Mouse (Mus musculus): ENCODE results near the gene Tbx15. TPM values are rescaled to one million over a fixed set of nuclear protein-coding genes. Genes with fewer than 3 reads are reported as not detected.

The Tbx15 gene
- total RNA-seq (2021): under 1 TPM; 0.44 to 0.81 TPM
- long read RNA-seq, experiment 1: 0 reads
- long read RNA-seq, experiment 2, partial matches to known transcripts: 0 of 1 reads
- long read RNA-seq, experiment 2, other reads (novel, unspliced or antisense): 0 of 1 reads

DNA sequence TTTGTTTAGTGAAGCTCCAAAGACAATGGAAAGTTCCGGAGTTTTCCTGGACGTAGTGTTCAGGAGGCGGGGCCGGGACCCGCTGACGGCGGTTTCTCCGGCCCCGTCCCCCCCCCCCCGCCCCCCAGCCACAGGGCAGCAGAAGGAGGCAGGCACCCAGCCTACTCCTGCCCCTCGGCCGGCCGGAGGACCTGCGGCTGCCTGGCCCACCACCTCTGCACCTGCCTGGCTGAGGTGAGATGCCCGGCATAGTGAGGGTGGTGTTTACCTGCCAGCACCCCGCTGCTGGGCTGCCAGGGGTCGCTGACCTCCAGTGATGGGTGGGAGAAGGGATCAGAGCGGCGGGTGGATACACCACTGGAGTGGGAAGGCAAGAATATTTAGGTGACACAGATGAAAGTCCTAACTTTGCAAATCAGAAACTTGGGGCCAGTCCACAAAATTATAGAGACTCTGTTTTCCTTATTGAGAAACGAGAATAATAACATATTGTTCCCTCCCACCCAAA is at the start of gene Tbx15:
TSS of gene Tbx15 (plus strand) at position 169 of the 508 bp plus-strand sequence.
- no peak for TF ChIP-seq CTCF (conservative IDR thresholded peaks at IDR 0.05)
- Histone ChIP-seq H3K27ac (no peak within 1 kb of the TSS), H3K4me3 (no peak within 1 kb of the TSS; the same call in 1 of the 2 replicates)
- no peak for DNase-seq (ENCODE audit: low spot score in 2 of 2)

DNA sequence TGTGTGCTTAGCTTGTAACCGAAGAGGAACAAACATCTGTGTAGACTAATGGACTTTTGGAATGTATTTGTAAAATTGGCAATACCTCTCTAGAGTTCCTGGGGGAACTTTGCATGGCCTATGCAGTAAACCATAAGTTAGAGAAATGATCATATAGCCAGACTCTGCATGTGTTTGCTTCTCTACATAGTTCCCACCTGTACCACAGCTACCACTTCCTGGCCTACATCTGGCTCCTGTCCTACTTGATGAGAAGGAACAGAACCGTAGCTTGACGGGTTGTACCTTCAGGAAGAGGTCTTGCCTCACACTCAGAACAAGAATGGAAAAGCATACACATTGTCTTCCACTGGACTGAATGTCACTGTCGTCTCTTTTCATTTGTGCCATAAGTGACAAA is 46.6 kb upstream of the Tbx15 start:
- no peak for TF ChIP-seq CTCF (conservative IDR thresholded peaks at IDR 0.05)
- no peak overlapping the region for H3K4me3 ChIP-seq
- H3K27ac ChIP-seq: no peak overlapping the region
- DNase-seq (ENCODE audit: low spot score in 2 of 2): no peak

DNA sequence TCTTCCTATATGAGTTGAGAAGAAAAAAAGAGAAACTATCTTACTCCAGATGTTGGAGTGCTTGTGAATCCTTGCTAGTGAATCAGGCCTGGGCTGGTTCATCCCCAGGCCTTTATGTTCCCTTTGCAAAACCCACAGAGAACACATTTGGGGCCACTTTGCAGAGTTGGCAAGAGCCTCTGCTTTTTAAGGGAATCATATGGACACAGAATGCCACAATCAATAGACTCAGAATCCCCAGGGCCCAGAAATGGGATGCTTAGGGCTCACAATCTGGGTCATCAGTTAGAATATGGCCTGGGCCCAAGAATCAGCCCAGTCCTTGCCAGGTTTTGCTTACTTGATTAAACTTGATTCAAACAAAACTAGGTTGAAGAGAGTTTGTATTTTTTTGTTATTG is 36.9 kb upstream of the Tbx15 start:
- no peak overlapping the region for H3K27ac ChIP-seq
- no peak for DNase-seq (ENCODE audit: low spot score in 2 of 2)
- no peak overlapping the region for H3K4me3 ChIP-seq
- no peak for TF ChIP-seq CTCF (conservative IDR thresholded peaks at IDR 0.05)

DNA sequence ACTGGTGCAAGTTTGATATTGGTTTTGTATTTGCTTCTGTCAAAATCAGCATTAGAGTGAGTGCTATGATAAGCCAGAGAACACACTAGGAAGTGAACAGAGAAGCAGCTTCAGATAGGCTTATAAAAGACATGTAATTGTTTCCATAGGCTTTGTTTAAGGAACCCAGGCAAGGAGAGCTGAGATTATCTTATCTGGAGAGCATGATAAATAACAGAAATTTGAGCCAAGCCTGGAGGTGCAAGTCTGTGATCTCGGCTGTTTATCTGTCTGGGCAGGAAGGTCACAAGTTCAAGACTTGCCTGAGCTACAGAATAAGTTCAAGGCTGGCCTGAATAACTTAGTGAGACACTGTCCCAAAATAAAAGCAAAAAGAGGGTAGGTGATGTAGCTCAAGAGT is 31.8 kb upstream of the Tbx15 start:
- Histone ChIP-seq H3K4me3 (no peak overlapping the region), H3K27ac (no peak overlapping the region)
- TF ChIP-seq CTCF (conservative IDR thresholded peaks at IDR 0.05): no peak
- DNase-seq (ENCODE audit: low spot score in 2 of 2): no peak

GRCm38 (mm10) chr3:99211105-99211698 is 29.0 kb upstream of the Tbx15 start:
- H3K4me3 ChIP-seq: no peak overlapping the region
- DNase-seq (ENCODE audit: low spot score in 2 of 2): no peak
- no peak for TF ChIP-seq CTCF (conservative IDR thresholded peaks at IDR 0.05)
- H3K27ac ChIP-seq: no peak overlapping the region

- Histone ChIP-seq H3K4me3 (no peak overlapping the region), H3K27ac (no peak overlapping the region)
- DNase-seq (ENCODE audit: low spot score in 2 of 2): no peak
- TF ChIP-seq CTCF (conservative IDR thresholded peaks at IDR 0.05): no peak
Observed at GRCm38 (mm10) chr3:99227807-99228206, 12.4 kb upstream of the Tbx15 start.

DNA sequence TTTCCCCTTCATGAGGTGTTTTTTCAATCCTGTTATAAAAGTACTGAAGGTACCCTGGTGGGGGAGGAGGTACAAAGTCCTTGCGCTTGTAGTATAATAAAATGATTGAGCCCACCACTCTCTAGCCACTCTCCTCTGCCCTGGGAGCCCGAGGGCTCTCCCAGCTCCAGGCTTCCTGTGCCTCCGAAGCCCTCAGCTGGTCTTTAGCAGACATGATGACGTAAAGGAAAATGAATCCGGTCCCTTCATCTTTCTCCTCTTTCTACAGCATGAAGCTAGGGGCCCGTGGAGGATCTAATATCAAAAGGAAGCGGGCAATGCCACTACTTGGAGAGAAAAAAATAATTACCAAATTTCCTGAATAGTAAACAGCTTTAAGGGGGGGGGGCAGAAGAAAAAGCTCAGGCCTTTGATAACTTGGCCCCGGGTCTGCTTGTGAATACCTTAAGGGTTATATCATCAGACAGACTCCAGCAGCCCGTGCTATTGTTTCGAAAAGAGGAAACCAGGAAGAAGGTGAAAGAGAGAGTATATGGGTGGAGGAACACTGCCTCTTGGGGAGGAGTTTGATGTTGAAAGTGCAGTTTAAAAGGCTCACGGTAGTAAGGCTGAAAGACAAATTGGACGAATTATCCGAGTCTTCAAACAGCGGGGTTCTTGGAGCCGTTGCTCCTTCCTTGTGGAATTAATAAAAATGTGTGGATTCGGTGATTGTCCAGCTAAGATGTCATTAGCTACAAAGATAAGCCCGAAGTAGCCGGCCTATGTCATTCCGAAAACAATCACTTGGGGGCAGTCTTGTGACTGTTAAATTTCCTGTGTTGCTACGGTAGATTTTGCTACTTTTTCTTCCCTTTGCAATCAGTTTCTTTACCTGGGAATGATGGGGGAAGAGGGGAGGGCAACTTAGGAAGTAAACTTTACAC is 6.5 kb upstream of the Tbx15 start:
- Histone ChIP-seq H3K4me3 (no peak overlapping the region), H3K27ac (no peak overlapping the region)
- peak; percentile 86 for TF ChIP-seq CTCF (conservative IDR thresholded peaks at IDR 0.05)
- peak in 1 of 2 experiments; percentile 45 for DNase-seq (ENCODE audit: low spot score in 2 of 2)

- Histone ChIP-seq H3K27ac (no peak overlapping the region), H3K4me3 (no peak overlapping the region)
- TF ChIP-seq CTCF (conservative IDR thresholded peaks at IDR 0.05): no peak
- DNase-seq (ENCODE audit: low spot score in 2 of 2): no peak
Observed at GRCm38 (mm10) chr3:99234319-99234869, 5.8 kb upstream of the Tbx15 start.

- no peak overlapping the region for H3K27ac ChIP-seq
- no peak for TF ChIP-seq CTCF (conservative IDR thresholded peaks at IDR 0.05)
- no peak for DNase-seq (ENCODE audit: low spot score in 2 of 2)
- H3K4me3 ChIP-seq: no peak overlapping the region
Observed at GRCm38 (mm10) chr3:99235116-99235803, 4.9 kb upstream of the Tbx15 start.

GRCm38 (mm10) chr3:99235804-99236755 is 4.1 kb upstream of the Tbx15 start:
- H3K4me3 ChIP-seq: no peak overlapping the region
- no peak for TF ChIP-seq CTCF (conservative IDR thresholded peaks at IDR 0.05)
- no peak for DNase-seq (ENCODE audit: low spot score in 2 of 2)
- H3K27ac ChIP-seq: no peak overlapping the region

DNA sequence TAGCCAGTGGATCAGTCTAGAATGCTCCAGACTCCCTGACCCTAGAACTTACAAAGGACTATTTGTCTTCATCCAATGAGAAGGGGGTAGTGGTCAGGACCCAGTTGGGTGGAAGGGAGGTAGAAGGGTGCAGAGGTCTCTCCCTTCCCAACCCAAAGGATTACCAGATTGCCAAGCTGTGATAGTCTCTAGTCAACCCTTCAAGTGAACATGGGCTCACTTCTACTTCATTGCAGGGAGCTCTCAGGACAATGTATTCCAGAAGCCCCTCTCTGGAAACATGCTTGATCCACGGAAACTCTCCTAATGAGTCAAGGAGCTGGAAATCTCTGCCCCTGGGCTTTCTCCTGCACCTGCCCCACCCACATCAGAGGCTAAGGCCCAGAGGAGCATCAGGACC is 1.5 kb upstream of the Tbx15 start:
- H3K27ac ChIP-seq: no peak overlapping the region
- TF ChIP-seq CTCF (conservative IDR thresholded peaks at IDR 0.05): no peak
- DNase-seq (ENCODE audit: low spot score in 2 of 2): no peak
- H3K4me3 ChIP-seq: no peak overlapping the region
